Mouse (Mus musculus) forebrain, embryonic 11.5 days (tissue): ENCODE measurements at regions not wholly inside any gene's neighbourhood (a gene's known extent, or its start where the extent isn't known, plus 50 kb on each side); places are given as distances from the start of the nearest gene placed in this dataset.

Experiments
- ATAC-seq: fragments of 200-750 bp; cut with Nextera tagmentation; replicated peaks from 2 replicates; pipeline ENCODE4 v1.8.0; 2017; ENCODE audit warnings: moderate TSS enrichment; ENCODE audit not compliant: low FRiP score
- DNase-seq: peaks from one replicate; pipeline ENCODE4 v3.0.0-alpha.2; 2017; ENCODE audit warnings: low spot score
- H3K27ac ChIP-seq: fragments of 300-500 bp; sonication (generic); 2 replicates; pipeline ENCODE4 v1.5.1; 2014; ENCODE audit warnings: low read depth, low read length
- H3K27me3 ChIP-seq: fragments of 300-500 bp; sonication (generic); 2 replicates; pipeline ENCODE4 v1.6.1; 2014; ENCODE audit warnings: mild to moderate bottlenecking, low read length, mixed read lengths; ENCODE audit not compliant: control insufficient read depth, insufficient read depth
- H3K36me3 ChIP-seq: fragments of 300-500 bp; sonication (generic); 2 replicates; pipeline ENCODE4 v1.6.1; 2014; ENCODE audit warnings: mild to moderate bottlenecking, low read length, moderate library complexity, mixed read lengths; ENCODE audit not compliant: control insufficient read depth, insufficient read depth
- H3K4me1 ChIP-seq: fragments of 300-500 bp; sonication (generic); replicated peaks from 2 replicates; pipeline ENCODE4 v1.6.1; 2014; ENCODE audit warnings: low read length, mixed read lengths; ENCODE audit not compliant: control insufficient read depth, insufficient read depth
- H3K4me2 ChIP-seq: fragments of 300-500 bp; sonication (generic); 2 replicates; pipeline ENCODE4 v1.6.1; 2014; ENCODE audit warnings: low read depth, mild to moderate bottlenecking, low read length, moderate library complexity, mixed read lengths; ENCODE audit not compliant: severe bottlenecking
- H3K4me3 ChIP-seq: fragments of 300-500 bp; sonication (generic); 2 replicates; pipeline ENCODE4 v1.5.1; 2014; ENCODE audit warnings: low read depth, low read length
- H3K9ac ChIP-seq: fragments of 300-500 bp; sonication (generic); 2 replicates; pipeline ENCODE4 v1.6.1; 2014; ENCODE audit warnings: low read length
- H3K9me3 ChIP-seq: fragments of 300-500 bp; sonication (generic); 2 replicates; pipeline ENCODE4 v1.6.1; 2016; ENCODE audit warnings: low read length, mixed read lengths; ENCODE audit not compliant: control insufficient read depth
- WGBS: fragments of 180-500 bp; shearing (Covaris S2); extraction: QIAGEN DNeasy Blood & Tissue Kit; methylation state at CpG from one replicate; pipeline ENCODE4 v1.1.7; 2014; 5-methylcytosine and 5-hydroxymethylcytosine counted together

DNA sequence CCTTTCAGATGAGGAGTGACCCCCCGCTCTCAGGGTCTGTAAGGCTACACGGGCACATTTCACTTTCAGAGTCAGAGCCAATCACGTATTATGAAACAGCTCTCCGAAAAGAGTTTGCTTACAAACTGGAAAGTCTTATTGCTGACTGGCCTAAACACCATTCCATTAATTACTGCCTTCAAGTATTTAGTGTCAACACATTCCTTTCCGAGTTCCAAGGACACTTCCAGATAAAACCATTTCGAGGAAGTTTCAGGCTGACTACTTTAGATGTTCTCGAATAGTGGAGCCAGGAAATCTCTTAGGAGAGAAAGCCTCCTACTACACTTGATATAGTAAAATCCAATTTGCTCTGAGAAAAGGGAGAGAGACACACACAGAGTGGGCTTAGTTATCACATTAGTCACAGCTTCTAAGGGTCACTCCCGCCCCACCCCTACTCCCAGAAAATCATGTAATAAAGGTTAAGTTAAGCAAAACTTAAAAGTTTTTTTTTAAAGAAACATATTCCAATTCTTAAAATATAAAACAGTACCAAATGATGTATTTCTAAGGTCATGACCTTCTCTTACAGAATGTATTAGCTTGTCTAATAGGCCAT, 136.3 kb upstream of the Gm4301 start:
- DNase-seq (no peak), ATAC-seq (no peak)
- Histone ChIP-seq H3K4me2 (no peak overlapping the region), H3K9ac (no peak overlapping the region), H3K4me1 (no peaks in the 10 kb centered on the region), H3K27me3 (no peaks in the 10 kb centered on the region), H3K4me3 (no peak overlapping the region), H3K27ac (no peak overlapping the region), H3K36me3 (no peaks in the 10 kb centered on the region), H3K9me3 (no peaks in the 10 kb centered on the region)
- 69% methylated on average over 8 of the region's 8 CpGs for WGBS

DNA sequence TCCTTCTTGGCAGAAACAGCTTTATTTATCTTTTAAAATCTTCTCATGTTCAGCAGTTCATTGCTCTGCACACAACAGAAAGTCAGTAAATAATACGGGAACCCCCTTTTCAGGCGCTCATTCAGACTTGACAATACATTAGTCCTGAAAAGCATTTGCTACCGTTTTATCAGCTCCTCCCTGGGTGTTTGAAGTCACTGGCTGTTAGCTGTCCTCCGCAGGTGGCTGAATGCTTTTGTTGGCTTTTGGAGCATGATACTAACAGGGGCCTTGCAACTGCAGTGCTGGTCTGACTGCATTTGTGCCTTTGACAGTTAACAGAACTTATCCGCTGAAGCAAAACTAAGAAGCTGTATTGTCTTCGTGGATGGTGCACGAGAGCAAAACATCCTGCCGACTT, 135.0 kb upstream of the Gm4301 start:
- no peak for DNase-seq
- H3K4me1 ChIP-seq: no peaks in the 10 kb centered on the region
- H3K4me2 ChIP-seq: no peak overlapping the region

DNA sequence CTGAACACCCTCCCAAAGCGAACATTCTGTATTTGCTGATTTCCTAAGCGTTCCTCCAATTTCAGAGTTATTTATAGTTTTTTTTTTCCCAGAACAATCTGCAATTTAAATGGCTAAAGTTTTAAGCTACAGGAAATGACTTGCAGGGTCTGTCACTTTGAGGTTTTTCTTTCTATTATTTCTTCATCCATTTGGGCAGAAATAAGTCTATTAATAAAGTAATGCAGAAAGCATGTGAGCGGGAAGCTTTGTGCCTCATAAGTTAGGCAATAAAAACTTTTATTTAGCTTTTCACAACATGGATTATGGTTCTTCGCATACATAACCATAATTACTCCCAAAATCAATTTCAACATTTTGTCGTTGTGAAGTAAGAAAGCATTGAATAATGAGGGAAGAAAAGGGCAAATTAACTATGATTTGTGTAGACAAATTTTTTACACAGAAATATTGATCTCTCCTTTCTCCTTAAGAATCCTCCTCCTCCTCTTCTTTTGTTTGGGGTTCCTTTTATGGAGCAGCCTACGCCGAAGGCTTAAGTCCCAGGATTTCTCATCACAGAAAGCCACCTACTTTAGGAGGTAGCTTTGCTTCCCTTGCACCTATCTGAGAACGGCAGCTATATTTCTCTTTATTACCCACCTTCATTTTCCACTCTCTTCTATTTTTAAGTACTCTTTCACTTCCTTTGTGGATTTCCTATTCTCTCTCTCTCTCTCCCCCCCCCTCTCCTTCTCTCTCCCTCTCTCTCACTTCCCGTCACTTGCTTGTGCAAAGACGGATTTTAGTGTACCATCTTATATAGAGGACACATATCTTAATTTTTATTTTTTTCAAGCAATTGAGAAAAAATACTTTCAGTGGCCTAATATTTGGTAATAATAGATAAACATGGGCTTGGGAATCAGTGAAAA, 128.6 kb upstream of the Gm4301 start:
- Histone ChIP-seq H3K4me3 (no peak overlapping the region), H3K9ac (no peak overlapping the region), H3K4me2 (no peak overlapping the region), H3K27ac (no peak overlapping the region), H3K4me1 (no peaks in the 10 kb centered on the region), H3K27me3 (no peaks in the 10 kb centered on the region), H3K36me3 (no peaks in the 10 kb centered on the region), H3K9me3 (no peaks in the 10 kb centered on the region)
- DNase-seq: no peak
- 88% methylated on average over 10 of the region's 10 CpGs for WGBS
- no peak for ATAC-seq

More for the DNA sequence above, 135.0 kb upstream of the Gm4301 start:
- no peaks in the 10 kb centered on the region for H3K36me3 ChIP-seq
- H3K9me3 ChIP-seq: no peaks in the 10 kb centered on the region
- 0 out of 2 replicates have a peak, but pooled peaks have one; percentile 12 for ATAC-seq
- H3K4me3 ChIP-seq: no peak overlapping the region
- no peak overlapping the region for H3K9ac ChIP-seq
- H3K27ac ChIP-seq: no peak overlapping the region
- 8% methylated on average over 8 of the region's 8 CpGs for WGBS
- no peaks in the 10 kb centered on the region for H3K27me3 ChIP-seq

DNA sequence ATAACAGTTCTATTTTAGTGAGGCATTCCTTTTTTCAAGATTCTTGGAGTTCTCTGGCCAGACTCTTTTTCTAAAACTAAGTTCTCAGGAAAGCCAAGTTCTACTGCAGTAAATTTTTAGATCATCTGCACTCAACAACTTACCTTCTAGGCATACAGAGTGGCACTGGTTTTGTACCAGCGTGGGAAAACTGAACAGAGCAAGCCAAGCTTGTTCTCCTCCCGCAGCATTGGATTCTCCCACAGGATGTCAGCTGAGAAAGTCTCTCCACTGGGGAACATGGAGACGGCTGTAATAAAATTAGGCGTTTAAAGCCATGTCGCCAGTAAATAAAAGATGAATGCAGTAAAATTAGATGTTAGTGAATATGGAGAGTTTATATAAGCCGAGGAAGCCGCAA, 124.8 kb upstream of the Gm4301 start:
- Histone ChIP-seq H3K27ac (no peak overlapping the region), H3K9ac (no peak overlapping the region), H3K9me3 (no peaks in the 10 kb centered on the region), H3K4me3 (no peak overlapping the region), H3K36me3 (no peaks in the 10 kb centered on the region), H3K4me1 (no peaks in the 10 kb centered on the region), H3K27me3 (no peaks in the 10 kb centered on the region), H3K4me2 (no peak overlapping the region)
- ATAC-seq: no peak
- 94% methylated on average over 7 of the region's 7 CpGs for WGBS
- DNase-seq: no peak

DNA sequence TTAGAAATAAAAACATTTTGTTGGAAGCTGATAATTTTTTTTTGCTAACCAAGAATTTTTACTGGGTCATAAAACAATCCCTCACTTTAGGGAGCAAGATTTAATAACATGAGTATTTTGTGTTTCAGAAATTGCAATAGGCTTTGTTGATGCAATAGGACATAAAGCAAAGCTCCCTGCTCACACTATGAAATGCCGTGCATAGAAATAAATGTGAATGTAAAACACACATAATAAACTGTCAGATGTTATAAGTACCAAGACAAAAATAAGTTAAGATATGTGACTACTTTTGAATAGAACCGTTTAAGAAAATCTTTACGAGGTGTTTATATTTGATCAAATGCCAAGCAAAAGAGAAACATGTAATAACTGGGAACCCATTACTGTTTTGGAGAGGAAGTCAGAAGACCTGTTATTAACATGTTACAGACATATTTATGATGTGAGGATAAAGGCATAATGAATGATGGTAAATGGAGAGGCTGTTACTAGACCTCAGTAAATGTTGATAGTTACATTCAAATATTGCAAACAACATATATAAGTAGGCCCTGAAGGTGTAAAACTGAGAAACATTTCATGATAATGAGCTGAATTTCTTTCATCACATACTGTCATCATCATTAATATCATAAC, 110.9 kb upstream of the Gm4301 start:
- Histone ChIP-seq H3K4me3 (no peak overlapping the region), H3K9ac (no peak overlapping the region), H3K4me1 (no peaks in the 10 kb centered on the region), H3K9me3 (no peaks in the 10 kb centered on the region), H3K27ac (no peak overlapping the region), H3K36me3 (no peaks in the 10 kb centered on the region), H3K27me3 (no peaks in the 10 kb centered on the region), H3K4me2 (no peak overlapping the region)
- 90% methylated on average over 3 of the region's 3 CpGs for WGBS
- no peak for DNase-seq
- no peak for ATAC-seq

DNA sequence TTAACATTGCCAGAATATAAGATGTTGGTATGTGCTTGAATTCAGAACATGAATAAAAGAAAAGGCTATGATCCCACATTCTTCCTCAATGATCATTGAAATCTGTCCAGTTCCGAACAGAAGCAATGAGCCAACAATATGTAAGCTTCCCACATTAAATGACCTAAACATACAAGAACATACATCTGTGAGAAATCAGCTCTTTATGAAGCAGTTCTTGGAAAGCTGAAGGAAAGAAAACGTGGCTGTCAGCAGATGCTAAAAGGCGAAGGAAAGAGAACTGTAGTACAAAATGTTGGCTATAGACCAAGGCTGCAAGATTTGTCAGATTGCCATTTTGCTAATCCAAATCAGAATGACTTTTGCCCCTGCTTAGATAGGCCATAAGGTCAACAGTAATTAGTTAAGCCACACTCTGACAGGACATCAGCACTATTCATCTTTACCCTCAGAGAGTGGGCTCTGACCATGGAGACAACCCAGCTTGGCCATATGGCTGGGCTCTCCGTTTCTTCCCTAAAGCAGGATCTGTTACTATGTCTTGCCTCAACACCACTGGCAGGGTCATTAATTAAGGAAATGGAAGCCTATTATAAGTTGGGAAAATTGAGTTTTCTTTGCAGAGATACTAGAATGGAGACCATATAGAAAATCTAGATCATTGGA, 76.1 kb upstream of the Gm4301 start:
- H3K4me3 ChIP-seq: no peak overlapping the region
- H3K27me3 ChIP-seq: no peaks in the 10 kb centered on the region
- H3K36me3 ChIP-seq: no peaks in the 10 kb centered on the region
- ATAC-seq (no peak), DNase-seq (no peak)
- H3K9ac ChIP-seq: no peak overlapping the region
- no peak overlapping the region for H3K27ac ChIP-seq
- no peaks in the 10 kb centered on the region for H3K9me3 ChIP-seq
- 87% methylated on average over 4 of the region's 4 CpGs for WGBS
- H3K4me2 ChIP-seq: no peak overlapping the region
- no peaks in the 10 kb centered on the region for H3K4me1 ChIP-seq

DNA sequence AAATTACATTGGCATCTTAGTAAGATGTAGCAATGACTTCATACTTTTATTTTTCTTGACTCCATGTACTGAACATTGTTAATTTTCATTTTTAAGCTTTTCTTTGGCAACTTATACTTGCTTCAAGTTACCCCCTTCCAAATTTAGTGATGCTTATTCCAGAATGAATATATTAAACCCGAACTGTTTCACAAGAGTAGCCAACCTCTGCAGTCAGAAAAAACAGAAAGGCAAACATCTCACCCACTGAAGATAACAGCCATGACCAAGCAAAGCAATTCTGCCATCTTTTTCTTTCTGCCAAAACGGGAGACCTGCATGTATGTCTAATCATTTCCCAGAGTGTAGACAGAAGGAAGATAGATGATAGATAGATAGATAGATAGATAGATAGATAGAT, 72.0 kb upstream of the Gm4301 start:
- no peaks in the 10 kb centered on the region for H3K9me3 ChIP-seq
- no peaks in the 10 kb centered on the region for H3K27me3 ChIP-seq
- no peak overlapping the region for H3K4me2 ChIP-seq
- H3K4me3 ChIP-seq: no peak overlapping the region
- no peak for DNase-seq
- no peak overlapping the region for H3K9ac ChIP-seq
- no peak overlapping the region for H3K27ac ChIP-seq
- no peak for ATAC-seq
- H3K4me1 ChIP-seq: no peaks in the 10 kb centered on the region
- no peaks in the 10 kb centered on the region for H3K36me3 ChIP-seq
- WGBS: 68% methylated on average over 2 of the region's 2 CpGs

DNA sequence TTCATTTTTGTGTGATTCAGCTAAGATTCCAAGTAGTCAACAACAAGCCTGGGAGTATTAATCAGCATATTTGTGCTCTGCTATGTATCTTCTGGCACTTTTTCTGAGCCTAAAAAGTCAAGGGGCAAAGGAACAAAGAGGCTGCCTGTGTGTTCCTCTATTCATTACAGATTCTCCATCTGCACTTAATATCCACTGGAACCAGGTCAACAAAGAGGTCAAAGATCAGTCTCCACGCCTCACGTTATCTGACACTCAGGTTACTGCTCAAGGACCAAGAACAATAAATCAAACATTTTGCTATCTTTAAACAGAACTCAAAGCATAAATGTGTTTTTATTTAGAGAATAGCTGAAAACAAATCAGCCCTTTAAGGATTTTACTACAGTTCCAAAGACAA, 71.4 kb upstream of the Gm4301 start:
- Histone ChIP-seq H3K27me3 (no peaks in the 10 kb centered on the region), H3K4me3 (no peak overlapping the region), H3K9me3 (no peaks in the 10 kb centered on the region), H3K36me3 (no peaks in the 10 kb centered on the region), H3K9ac (no peak overlapping the region), H3K27ac (no peak overlapping the region), H3K4me1 (no peaks in the 10 kb centered on the region), H3K4me2 (no peak overlapping the region)
- WGBS: 58% methylated on average over 2 of the region's 2 CpGs
- DNase-seq (no peak), ATAC-seq (no peak)
